ENCODE assay signal across 9 mouse cellular contexts in genomic region chr1:178276054-178276911, GRCm38 (mm10). TPM values are rescaled to one million over a fixed set of nuclear protein-coding genes. Genes with fewer than 3 reads are reported as not detected.
DNase-seq lines count a peak whose midpoint lies in the region; ATAC-seq and TF ChIP-seq lines count a peak whose summit lies in the region.
"Had no signal": no experiment of that assay in that cellular context is flagged by ENCODE, and none has a peak within 500 bp of the region (broad histone marks: within the 10 kb centered on the region; RNA-seq: fewer than 3 reads in every experiment).

No protein-coding gene starts in this region.

- H3K9ac ChIP-seq in limb, embryonic 11.5 days (ENCODE audit: low read length) = peak overlapping the region; percentile 83
- peak overlapping the region; percentile 82 for H3K9ac ChIP-seq in midbrain, embryonic 11.5 days (ENCODE audit: low read length)

- peak overlapping the region; percentile 64 for H3K4me3 ChIP-seq in bone marrow macrophage, adult 2 months (ENCODE audit: insufficient read depth, low read length)
- H3K4me3 ChIP-seq in embryonic facial prominence, embryonic 10.5 days = peak overlapping the region; percentile 75
- peak overlapping the region; percentile 47 for H3K4me3 ChIP-seq in limb, embryonic 11.5 days (ENCODE audit: low read depth, low read length)
- H3K4me3 ChIP-seq in midbrain, embryonic 11.5 days (ENCODE audit: low read depth, low read length) = peak overlapping the region; percentile 55

- 1% methylated on average over 87 of the region's 87 CpGs for WGBS in embryonic facial prominence, embryonic 10.5 days
- 1% methylated on average over 73 of the region's 87 CpGs for WGBS in limb, embryonic 11.5 days
- under 1% methylated on average over 81 of the region's 87 CpGs for WGBS in midbrain, embryonic 11.5 days

- DNase-seq in embryonic facial prominence, embryonic 10.5 days (ENCODE audit: low spot score) = peak; percentile 80
- peak; percentile 6 to 7 for DNase-seq in heart, adult 9 months (ENCODE audit: low spot score in 2 of 2)
- peak; percentile 8 to 19 for DNase-seq in kidney, adult 8-10 months
- DNase-seq in limb, embryonic 11.5 days (ENCODE audit: low spot score) = peak; percentile 72
- no peak for DNase-seq in midbrain, embryonic 11.5 days (ENCODE audit: low spot score, missing footprints)
- DNase-seq in spleen, postnatal 4 days (ENCODE audit: low spot score in 2 of 2) = peak; percentile 37 to 73

- H3K27ac ChIP-seq in bone marrow macrophage, adult 2 months (ENCODE audit: insufficient read depth, low read depth, low read length) = no peak overlapping the region
- H3K27ac ChIP-seq in embryonic facial prominence, embryonic 10.5 days (replicated peaks) = peak overlapping the region; percentile 92
- no peak overlapping the region for H3K27ac ChIP-seq in limb, embryonic 11.5 days (replicated peaks; ENCODE audit: low read depth, low read length)
- H3K27ac ChIP-seq in midbrain, embryonic 11.5 days (ENCODE audit: low read depth, low read length) = no peak overlapping the region
- H3K27ac ChIP-seq: macrophage had no signal

- TF ChIP-seq POLR2A in bone marrow macrophage, adult 2 months (IDR thresholded peaks at IDR 0.05; ENCODE audit: borderline replicate concordance, low read depth, low read length) = no peak

- H3K4me1 ChIP-seq in bone marrow macrophage, adult 2 months (ENCODE audit: control insufficient read depth, insufficient read depth, low read length) = no peaks in the 10 kb centered on the region
- peaks cover 14% of the 10 kb centered on the region for H3K4me1 ChIP-seq in embryonic facial prominence, embryonic 10.5 days
- H3K4me1 ChIP-seq in limb, embryonic 11.5 days (ENCODE audit: control insufficient read depth, insufficient read depth, low read length) = no peaks in the 10 kb centered on the region
- H3K4me1 ChIP-seq in midbrain, embryonic 11.5 days (ENCODE audit: control insufficient read depth, insufficient read depth, low read length) = no peaks in the 10 kb centered on the region

- H3K36me3 ChIP-seq in embryonic facial prominence, embryonic 10.5 days (replicated peaks) = no peaks in the 10 kb centered on the region
- H3K36me3 ChIP-seq in limb, embryonic 11.5 days (ENCODE audit: control insufficient read depth, insufficient read depth, low read length) = no peaks in the 10 kb centered on the region
- H3K36me3 ChIP-seq in midbrain, embryonic 11.5 days (ENCODE audit: control insufficient read depth, insufficient read depth, low read length) = no peaks in the 10 kb centered on the region

- TF ChIP-seq CTCF in bone marrow macrophage, adult 2 months (IDR thresholded peaks at IDR 0.05; ENCODE audit: low read depth, low read length) = no peak

- peak overlapping the region; percentile 78 for H3K4me2 ChIP-seq in limb, embryonic 11.5 days (ENCODE audit: low read depth, severe bottlenecking)
- peak overlapping the region; percentile 78 for H3K4me2 ChIP-seq in midbrain, embryonic 11.5 days

- H3K9me3 ChIP-seq in embryonic facial prominence, embryonic 10.5 days = peaks cover 3% of the 10 kb centered on the region; the same call in 1 of the 2 replicates
- no peaks in the 10 kb centered on the region for H3K9me3 ChIP-seq in limb, embryonic 11.5 days (ENCODE audit: control insufficient read depth, low read length)
- no peaks in the 10 kb centered on the region for H3K9me3 ChIP-seq in midbrain, embryonic 11.5 days (ENCODE audit: control insufficient read depth, low read length)

- peak; percentile 85 for ATAC-seq in limb, embryonic 11.5 days (ENCODE audit: insufficient number of reproducible peaks, low FRiP score, low TSS enrichment, low read depth)
- peak; percentile 92 for ATAC-seq in midbrain, embryonic 11.5 days (ENCODE audit: low FRiP score)
- no peak for ATAC-seq in monocyte, adult 5-6 weeks (replicated peaks; ENCODE audit: insufficient number of reproducible peaks, low FRiP score, low TSS enrichment, poor library complexity, severe bottlenecking)

- H3K27me3 ChIP-seq in embryonic facial prominence, embryonic 10.5 days (replicated peaks; ENCODE audit: low read depth, poor library complexity, severe bottlenecking) = peaks cover 30% of the 10 kb centered on the region
- H3K27me3 ChIP-seq in limb, embryonic 11.5 days (ENCODE audit: control insufficient read depth, insufficient read depth, low read length) = no peaks in the 10 kb centered on the region
- peaks cover 3% of the 10 kb centered on the region; the same call in 1 of the 2 replicates for H3K27me3 ChIP-seq in midbrain, embryonic 11.5 days (ENCODE audit: control insufficient read depth, insufficient read depth, low read length)

RNA-seq across cellular contexts. Expression of gene Cox20, which starts 42.6 kb away (rescaled TPM):
- 73.7 and 80.6 TPM in 2 replicates for polyA plus RNA-seq in bone marrow macrophage, adult 2 months (2012; ENCODE audit: insufficient read depth, insufficient read length, missing spikeins)
- polyA plus RNA-seq in embryonic facial prominence, embryonic 10.5 days (2016; fragmentation: Nextera tagmentation; extraction: Ambion mirVana) = 72.9 and 76.9 TPM in 2 replicates
- polyA plus RNA-seq in limb, embryonic 11.5 days (2014; fragmentation: Nextera tagmentation; extraction: Ambion mirVana) = 106 and 110 TPM in 2 replicates
- 123 and 126 TPM in 2 replicates for polyA plus RNA-seq in midbrain, embryonic 11.5 days (2014; fragmentation: Nextera tagmentation; extraction: Ambion mirVana)
- 99.3 to 162 TPM (median 133 TPM) in 3 replicates for total RNA-seq in monocyte, adult 5-6 weeks (2017)
